Mouse (Mus musculus) stomach, embryonic 14.5 days (tissue): ENCODE results near the gene Tcte2. TPM values are rescaled to one million over a fixed set of nuclear protein-coding genes. Genes with fewer than 3 reads are reported as not detected.
A peak's percentile ranks its signal among the peaks of the same experiment; 100 is the strongest.

Experiments used
- ATAC-seq: fragments of 200-750 bp; cut with Nextera tagmentation; 2 replicates; pipeline ENCODE4 v1.8.0; 2017; ENCODE audit warnings: low read depth, moderate TSS enrichment; ENCODE audit not compliant: insufficient number of reproducible peaks, insufficient read depth, low FRiP score
- H3K27ac ChIP-seq: fragments of 300-500 bp; sonication (generic); 2 replicates; pipeline ENCODE4 v1.5.1; 2014; ENCODE audit warnings: mild to moderate bottlenecking, low read length, moderate library complexity, mixed read lengths
- H3K27me3 ChIP-seq: fragments of 300-500 bp; sonication (generic); 2 replicates; pipeline ENCODE4 v1.6.1; 2014; ENCODE audit warnings: low read length, control low read depth, mixed read lengths; ENCODE audit not compliant: control insufficient read depth, insufficient read depth
- H3K36me3 ChIP-seq: fragments of 300-500 bp; sonication (generic); 2 replicates; pipeline ENCODE4 v1.6.1; 2014; ENCODE audit warnings: mild to moderate bottlenecking, control low read depth, low read length, moderate library complexity, mixed read lengths; ENCODE audit not compliant: control insufficient read depth, insufficient read depth
- H3K4me1 ChIP-seq: fragments of 300-500 bp; sonication (generic); 2 replicates; pipeline ENCODE4 v1.6.1; 2014; ENCODE audit warnings: low read length, control low read depth, mixed read lengths; ENCODE audit not compliant: control insufficient read depth, insufficient read depth
- H3K4me2 ChIP-seq: fragments of 300-500 bp; sonication (generic); replicated peaks from 2 replicates; pipeline ENCODE4 v1.6.1; 2014; ENCODE audit warnings: low read depth, low read length, control low read depth
- H3K4me3 ChIP-seq: fragments of 300-500 bp; sonication (generic); 2 replicates; pipeline ENCODE4 v1.5.1; 2014; ENCODE audit warnings: low read depth, low read length, control low read depth
- H3K9ac ChIP-seq: fragments of 300-500 bp; sonication (generic); replicated peaks from 2 replicates; pipeline ENCODE4 v1.6.1; 2014; ENCODE audit warnings: low read depth, mild to moderate bottlenecking, control low read depth, low read length, moderate library complexity, mixed read lengths
- H3K9me3 ChIP-seq: fragments of 300-500 bp; sonication (generic); 2 replicates; pipeline ENCODE4 v1.6.1; 2016; ENCODE audit warnings: low read depth, low read length, control low read depth; ENCODE audit not compliant: control insufficient read depth
- WGBS: fragments of 180-500 bp; shearing (Covaris S2); extraction: QIAGEN DNeasy Blood & Tissue Kit; methylation state at CpG from one replicate; pipeline ENCODE4 v1.1.7; 2014; 5-methylcytosine and 5-hydroxymethylcytosine counted together
- polyA plus RNA-seq: library from polyadenylated mRNA; unstranded; fragments of >200 nt; fragmentation: Nextera tagmentation; extraction: Ambion mirVana; gene quantifications from 2 replicates; pipeline ENCODE4 v1.2.1, GENCODE M21; 2014

Tcte2 gene
- polyA plus RNA-seq, 1 experiment from 2014 or later = 6.9 TPM

DNA sequence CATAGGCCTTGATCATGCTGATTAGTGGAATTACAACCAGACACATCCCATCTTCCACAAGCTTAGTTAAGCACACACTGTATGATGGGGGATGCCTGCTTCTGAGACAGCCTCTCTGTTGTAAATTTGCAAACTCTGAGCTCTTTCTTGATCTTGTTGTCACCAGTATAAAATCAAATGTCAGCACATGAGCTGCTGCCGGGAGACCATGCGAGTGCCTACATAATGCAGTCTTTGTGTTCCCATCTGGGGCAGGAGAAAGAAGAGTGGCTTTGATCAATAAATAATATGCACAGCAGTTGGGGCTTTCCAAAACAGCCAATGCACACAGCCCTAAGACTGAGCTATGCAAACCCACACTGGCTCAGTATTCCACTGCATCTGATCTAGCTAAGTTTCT, 39.2 kb downstream of the Tcte2 start:
- Histone ChIP-seq H3K9ac (no peak overlapping the region), H3K27me3 (no peaks in the 10 kb centered on the region), H3K36me3 (no peaks in the 10 kb centered on the region), H3K9me3 (no peaks in the 10 kb centered on the region), H3K4me2 (no peak overlapping the region), H3K27ac (no peak overlapping the region), H3K4me3 (no peak overlapping the region), H3K4me1 (no peaks in the 10 kb centered on the region)
- ATAC-seq = no peak
- WGBS = 68% methylated on average over 2 of the region's 2 CpGs

DNA sequence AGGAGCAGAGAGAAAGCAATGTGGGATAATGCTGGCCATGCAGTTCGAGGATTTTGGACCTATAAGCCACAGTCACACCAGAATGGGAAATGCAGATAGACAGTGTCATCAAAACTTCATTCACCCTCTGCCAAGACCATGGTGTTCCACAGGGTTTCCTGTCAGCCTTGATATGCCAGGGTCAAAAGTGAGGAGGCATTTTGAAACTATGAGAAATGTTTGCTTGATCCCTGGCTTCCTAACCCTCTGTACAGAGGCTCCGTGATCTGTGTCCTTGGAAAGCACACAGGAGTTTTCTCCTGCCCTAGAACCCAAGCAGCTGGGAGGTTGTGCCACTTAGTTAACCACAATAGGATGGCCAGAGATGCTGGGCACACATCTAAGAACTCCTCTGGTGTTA, 40.3 kb downstream of the Tcte2 start:
- no peak for ATAC-seq
- Histone ChIP-seq H3K9ac (no peak overlapping the region), H3K27me3 (no peaks in the 10 kb centered on the region), H3K4me3 (no peak overlapping the region), H3K9me3 (no peaks in the 10 kb centered on the region), H3K36me3 (no peaks in the 10 kb centered on the region), H3K27ac (no peak overlapping the region), H3K4me2 (no peak overlapping the region), H3K4me1 (no peaks in the 10 kb centered on the region)
- WGBS = 87% methylated on average over 2 of the region's 2 CpGs

DNA sequence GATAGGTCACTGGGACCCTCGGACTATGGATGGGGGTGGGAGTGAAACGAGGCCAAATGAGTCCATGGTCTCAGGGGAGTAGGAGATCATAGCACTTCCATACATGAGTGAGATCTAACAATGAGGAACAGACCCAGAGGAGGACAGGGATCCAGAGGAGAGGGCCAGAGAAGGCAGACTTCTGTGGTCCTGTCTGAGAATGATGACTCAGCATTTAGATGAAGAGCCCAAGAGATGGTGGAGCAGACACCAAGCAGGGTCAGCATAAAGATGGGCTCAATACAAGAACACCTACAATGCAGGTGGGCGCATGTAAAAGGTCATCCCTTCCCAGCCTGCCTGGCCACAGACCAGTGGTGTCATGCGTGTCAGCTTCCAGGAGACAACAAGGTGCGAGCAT, 41.4 kb downstream of the Tcte2 start:
- no peak for ATAC-seq
- no peaks in the 10 kb centered on the region for H3K36me3 ChIP-seq
- 89% methylated on average over 5 of the region's 5 CpGs for WGBS

DNA sequence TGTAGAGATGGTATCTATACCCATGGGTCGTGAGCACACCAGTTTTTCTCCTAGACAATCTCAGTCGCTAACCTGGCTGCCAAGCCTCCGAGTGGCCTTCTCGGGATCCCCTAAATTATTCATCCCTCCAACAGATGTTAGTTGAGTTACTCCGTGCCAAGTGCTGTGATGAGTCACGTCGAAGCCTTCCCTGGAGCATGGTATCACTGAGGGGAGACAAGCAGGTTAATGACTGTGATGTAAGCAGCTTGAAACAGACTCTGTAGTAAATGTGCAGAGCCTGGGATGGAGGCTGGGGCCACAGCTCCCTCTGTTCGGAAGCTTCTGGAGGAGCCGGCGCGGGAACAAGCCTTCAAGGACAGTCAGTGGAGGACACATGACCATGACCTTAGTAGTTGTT, 44.2 kb downstream of the Tcte2 start:
- no peak overlapping the region for H3K4me3 ChIP-seq

More for the DNA sequence above, 41.4 kb downstream of the Tcte2 start:
- Histone ChIP-seq H3K9ac (no peak overlapping the region), H3K4me2 (no peak overlapping the region), H3K27me3 (no peaks in the 10 kb centered on the region), H3K4me1 (0 out of 2 replicates have a peak, but pooled peaks cover 5% of the 10 kb centered on the region), H3K27ac (no peak overlapping the region), H3K9me3 (no peaks in the 10 kb centered on the region), H3K4me3 (no peak overlapping the region)

DNA sequence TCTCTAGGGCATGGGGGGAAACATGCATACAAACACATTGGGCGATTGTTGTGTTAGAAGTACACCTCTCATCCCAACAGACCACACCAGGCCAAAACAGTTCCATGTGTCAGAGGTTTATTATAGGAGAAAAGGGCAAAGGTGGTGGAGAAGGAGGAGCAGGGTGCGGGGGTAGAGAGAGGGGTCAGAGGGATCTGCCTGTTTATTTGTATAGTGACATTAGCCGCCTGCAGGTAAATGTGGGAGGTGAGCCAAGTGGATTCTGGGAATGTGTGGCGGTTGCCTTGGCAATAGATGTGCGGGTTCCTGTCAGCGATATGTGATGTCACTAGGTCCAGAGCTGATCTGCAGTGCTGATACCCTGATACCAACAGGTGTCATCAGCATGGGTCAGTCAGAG, 45.3 kb downstream of the Tcte2 start:
- H3K9me3 ChIP-seq = no peaks in the 10 kb centered on the region
- H3K27ac ChIP-seq = no peak overlapping the region
- H3K27me3 ChIP-seq = no peaks in the 10 kb centered on the region
- H3K36me3 ChIP-seq = no peaks in the 10 kb centered on the region
- 0 out of 2 replicates have a peak, but pooled peaks cover 5% of the 10 kb centered on the region for H3K4me1 ChIP-seq
- no peak for ATAC-seq
- no peak overlapping the region for H3K4me3 ChIP-seq
- 64% methylated on average over 6 of the region's 6 CpGs for WGBS
- no peak overlapping the region for H3K9ac ChIP-seq
- no peak overlapping the region for H3K4me2 ChIP-seq

More for the DNA sequence above, 44.2 kb downstream of the Tcte2 start:
- ATAC-seq = no peak
- WGBS = 85% methylated on average over 11 of the region's 11 CpGs
- Histone ChIP-seq H3K27me3 (no peaks in the 10 kb centered on the region), H3K9ac (no peak overlapping the region), H3K9me3 (no peaks in the 10 kb centered on the region), H3K27ac (no peak overlapping the region), H3K36me3 (no peaks in the 10 kb centered on the region), H3K4me1 (0 out of 2 replicates have a peak, but pooled peaks cover 5% of the 10 kb centered on the region), H3K4me2 (no peak overlapping the region)

DNA sequence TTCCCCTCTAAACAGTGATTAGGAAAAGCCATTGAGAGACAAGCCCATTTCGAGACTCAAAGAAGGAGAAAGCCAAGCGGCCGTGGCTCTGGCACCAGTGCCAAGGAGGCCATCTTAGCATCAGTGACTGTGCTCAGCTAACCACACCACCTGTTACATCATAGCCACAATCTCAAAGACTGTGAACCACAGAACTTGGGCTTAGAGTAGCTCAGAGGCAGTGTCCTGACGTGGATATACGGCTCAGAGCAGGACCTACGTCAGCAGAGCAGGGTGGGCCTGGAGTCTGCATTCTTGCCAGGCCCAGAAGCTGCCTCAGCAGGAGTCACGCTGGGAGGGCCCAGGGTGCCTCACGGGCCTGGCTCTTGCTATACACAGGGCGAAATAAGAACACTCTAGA, 46.1 kb downstream of the Tcte2 start:
- WGBS = 62% methylated on average over 9 of the region's 9 CpGs
- Histone ChIP-seq H3K36me3 (no peaks in the 10 kb centered on the region), H3K9ac (no peak overlapping the region), H3K27me3 (no peaks in the 10 kb centered on the region), H3K27ac (no peak overlapping the region), H3K9me3 (no peaks in the 10 kb centered on the region), H3K4me1 (0 out of 2 replicates have a peak, but pooled peaks cover 5% of the 10 kb centered on the region), H3K4me3 (no peak overlapping the region), H3K4me2 (no peak overlapping the region)
- no peak for ATAC-seq

DNA sequence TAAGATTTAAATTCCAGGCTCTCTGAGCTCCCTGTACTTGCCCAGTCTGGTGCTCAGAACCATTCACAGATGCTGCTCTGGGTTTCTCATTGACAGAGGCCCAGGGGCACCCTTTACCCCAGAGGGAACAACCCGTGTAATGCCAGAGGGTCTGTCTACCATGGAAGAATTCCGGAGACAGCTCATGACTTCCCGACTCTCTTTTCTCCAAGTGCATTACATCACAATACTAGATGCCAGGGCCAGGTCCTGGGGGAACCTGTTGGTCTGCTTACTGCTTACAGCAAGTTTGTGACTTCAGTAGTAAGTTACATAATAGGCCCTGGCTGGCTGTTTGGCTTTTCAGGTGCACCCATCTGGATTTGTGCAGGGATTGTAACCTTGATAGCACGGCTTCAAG, 47.0 kb downstream of the Tcte2 start:
- no peak for ATAC-seq
- 59% methylated on average over 4 of the region's 4 CpGs for WGBS

DNA sequence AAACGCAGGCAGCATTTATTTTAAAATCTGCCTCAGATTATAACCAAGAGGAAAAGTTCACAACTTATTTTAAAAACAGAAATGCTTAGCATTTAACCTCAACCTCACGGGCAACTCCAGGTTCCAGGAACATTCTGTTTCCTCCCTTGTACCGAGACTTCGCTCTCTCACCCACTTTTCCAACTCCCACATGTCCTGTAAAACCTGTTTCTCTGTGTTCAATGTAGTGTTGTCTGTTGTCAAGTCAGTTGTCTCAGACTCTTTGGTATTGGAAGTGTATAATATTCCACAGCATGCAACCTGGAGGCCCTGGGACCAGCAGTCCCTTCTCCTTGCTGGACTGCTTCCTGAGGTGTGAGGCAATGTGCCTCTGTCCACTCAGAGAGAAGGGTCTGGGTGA, 47.5 kb downstream of the Tcte2 start:
- Histone ChIP-seq H3K4me3 (no peak overlapping the region), H3K27me3 (no peaks in the 10 kb centered on the region), H3K9ac (no peak overlapping the region), H3K36me3 (no peaks in the 10 kb centered on the region), H3K4me1 (0 out of 2 replicates have a peak, but pooled peaks cover 5% of the 10 kb centered on the region), H3K27ac (no peak overlapping the region), H3K4me2 (no peak overlapping the region), H3K9me3 (no peaks in the 10 kb centered on the region)
- WGBS = 72% methylated on average over 4 of the region's 4 CpGs
- no peak for ATAC-seq

More for the DNA sequence above, 47.0 kb downstream of the Tcte2 start:
- Histone ChIP-seq H3K9me3 (no peaks in the 10 kb centered on the region), H3K4me1 (0 out of 2 replicates have a peak, but pooled peaks cover 5% of the 10 kb centered on the region), H3K9ac (no peak overlapping the region), H3K4me3 (no peak overlapping the region), H3K27ac (peak overlapping the region; percentile 44; the same call in 1 of the 2 replicates), H3K4me2 (no peak overlapping the region), H3K27me3 (no peaks in the 10 kb centered on the region), H3K36me3 (no peaks in the 10 kb centered on the region)

DNA sequence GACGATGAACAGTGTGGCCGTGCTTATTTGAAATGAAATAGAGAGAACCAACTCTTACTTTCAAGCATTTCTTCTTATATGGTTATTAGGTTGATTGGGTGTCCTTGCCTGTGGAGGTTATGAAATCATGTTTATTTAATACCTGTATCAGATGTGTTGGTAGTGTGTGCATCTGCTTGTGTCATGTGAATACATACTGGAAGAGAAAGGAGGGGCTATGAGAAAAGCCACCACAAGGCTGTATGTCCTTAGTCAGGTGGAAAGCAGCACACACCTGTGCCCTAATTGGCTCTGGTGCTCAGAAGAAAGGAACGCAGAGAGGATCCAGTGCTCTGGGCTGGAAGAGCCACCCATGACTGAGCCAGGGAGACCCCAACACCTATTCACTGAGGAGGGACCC, 49.1 kb downstream of the Tcte2 start:
- Histone ChIP-seq H3K9ac (no peak overlapping the region), H3K4me1 (0 out of 2 replicates have a peak, but pooled peaks cover 5% of the 10 kb centered on the region), H3K27ac (no peak overlapping the region), H3K9me3 (no peaks in the 10 kb centered on the region), H3K27me3 (no peaks in the 10 kb centered on the region), H3K36me3 (no peaks in the 10 kb centered on the region), H3K4me2 (no peak overlapping the region), H3K4me3 (no peak overlapping the region)
- ATAC-seq = no peak
- WGBS = 89% methylated on average over 3 of the region's 3 CpGs
